Mouse (Mus musculus) megakaryocyte-erythroid progenitor cell, adult 5 weeks (primary cell): ENCODE data around the gene Ipmk. TPM values are rescaled to one million over a fixed set of nuclear protein-coding genes. Genes with fewer than 3 reads are reported as not detected.

ENCODE experiments used
- polyA plus RNA-seq: library from polyadenylated mRNA; stranded (reverse); fragments of >175 nt; gene quantifications from 2 replicates; pipeline ENCODE4 v1.2.3, GENCODE M21; 2012

Ipmk gene
- 13.4 and 17.0 TPM in 2 replicates for polyA plus RNA-seq

DNA sequence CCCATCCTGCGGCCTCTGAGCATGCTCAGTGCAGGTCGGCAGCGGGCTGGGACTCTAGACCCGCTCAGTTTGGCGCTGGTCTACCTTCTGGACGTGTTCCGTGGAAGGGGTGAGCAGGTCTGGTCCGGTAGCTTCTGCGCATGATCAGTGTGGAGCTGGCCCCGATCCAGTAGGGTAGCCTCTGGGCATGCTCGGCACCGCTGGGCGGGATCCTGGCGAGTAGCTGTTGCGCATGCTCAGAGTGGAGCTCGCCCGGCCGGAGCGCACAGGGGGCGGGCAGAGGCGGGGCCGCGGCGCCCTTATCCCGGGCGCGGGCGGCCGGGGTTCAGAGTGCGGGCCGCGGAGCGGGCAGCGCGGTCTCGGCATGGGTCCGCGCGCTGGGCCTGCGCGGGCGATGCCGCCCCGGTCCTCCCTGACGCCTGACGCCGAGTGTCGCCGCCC is at the start of gene Ipmk:
TSS of gene Ipmk (plus strand) at position 255 of the 441 bp plus-strand sequence.

DNA sequence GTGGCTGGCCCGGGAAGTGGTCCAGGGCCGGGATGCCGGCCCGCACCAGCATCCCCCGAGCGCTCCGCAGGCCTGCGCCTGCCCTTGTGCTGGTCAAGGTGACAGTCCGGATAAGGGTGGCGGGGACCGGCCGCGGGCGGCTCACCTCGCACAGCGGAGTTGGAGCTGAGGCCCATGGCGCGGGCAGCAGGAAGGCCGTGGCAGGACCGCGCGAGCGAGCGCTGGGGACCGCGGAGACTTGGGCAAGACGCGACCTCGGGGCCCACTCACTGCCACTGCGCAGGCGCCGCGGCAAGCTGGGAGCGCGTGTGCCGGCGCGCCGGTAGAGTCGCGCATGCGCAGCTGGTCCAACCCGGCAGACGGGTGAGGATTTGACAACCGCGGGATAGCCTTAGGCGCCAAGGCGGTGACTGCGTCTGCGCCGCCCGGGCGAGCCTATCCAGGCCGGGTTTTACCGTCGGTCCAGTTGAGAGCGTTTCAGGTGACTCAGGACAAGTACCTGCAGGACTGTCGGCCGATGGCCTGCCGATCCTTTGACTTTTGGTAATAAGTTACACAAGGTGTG is 2.9 kb upstream of the Ipmk start, which contains the start of gene Cisd1:
TSS of gene Cisd1 (minus strand) at position 376 of the 565 bp plus-strand sequence.

Other genes with a start within 250 kb of the Ipmk start
- gene Bicc1, start 188.1 kb upstream of the Ipmk start, polyA plus RNA-seq = not detected in 2 replicates
- gene Tfam, start 109.5 kb upstream of the Ipmk start, polyA plus RNA-seq = 6.0 and 8.7 TPM in 2 replicates
- gene Ube2d1, start 62.5 kb upstream of the Ipmk start, polyA plus RNA-seq = 9.5 and 12.9 TPM in 2 replicates
- gene Cisd1, start 2.8 kb upstream of the Ipmk start, polyA plus RNA-seq = 15.9 and 16.2 TPM in 2 replicates